Mouse (Mus musculus): Measurements from ENCODE around the gene Olfr203.
"Not testable (repeated sequence)": the region's sequence is repeated elsewhere in the genome, so short reads cannot be mapped to it uniquely, and the experiment has no call there.

Olfr203 gene

DNA sequence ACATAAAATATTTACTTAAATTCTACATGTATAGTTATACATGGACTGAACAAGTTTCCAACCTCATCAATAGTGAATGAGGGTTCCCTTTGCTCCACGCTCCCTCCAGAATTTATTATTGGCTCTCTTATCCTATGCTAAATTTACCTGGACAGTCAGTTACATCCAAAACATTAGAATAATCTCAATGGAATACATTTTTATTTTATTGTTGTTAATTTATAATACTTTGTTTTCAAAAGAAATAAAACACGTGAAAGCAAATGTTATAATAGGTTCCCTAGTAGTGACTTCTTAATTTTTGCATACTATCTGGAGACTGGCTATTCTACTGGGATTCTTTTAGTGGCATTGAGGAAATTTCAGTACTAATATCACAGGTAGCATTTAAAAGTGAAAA lies at the start of gene Olfr203:
TSS of gene Olfr203 (plus strand) at position 301 of the 400 bp plus-strand sequence.
- DNase-seq (ENCODE audit: low spot score in 2 of 2) = no peak

DNA sequence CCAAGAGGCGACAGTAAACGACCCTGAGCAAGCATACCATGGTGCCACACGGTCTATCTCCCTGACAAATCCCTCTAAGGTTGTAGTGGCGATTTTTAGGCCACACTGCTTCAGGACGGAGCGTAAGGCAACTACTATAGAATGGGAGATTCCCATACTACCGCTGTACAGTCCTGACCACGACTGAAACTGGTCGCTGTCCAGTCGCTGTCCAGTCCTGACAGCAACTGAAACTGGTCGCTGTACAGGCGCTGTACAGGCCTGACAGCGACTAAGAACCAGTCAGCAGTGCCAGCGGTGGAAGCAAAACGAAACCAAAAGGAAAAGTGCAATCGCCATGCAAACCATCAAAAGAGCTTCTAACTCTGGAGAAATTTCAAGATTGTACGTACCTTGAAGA lies 49.0 kb upstream of the Olfr203 start:
- no peak for DNase-seq (ENCODE audit: low spot score in 2 of 2)

DNA sequence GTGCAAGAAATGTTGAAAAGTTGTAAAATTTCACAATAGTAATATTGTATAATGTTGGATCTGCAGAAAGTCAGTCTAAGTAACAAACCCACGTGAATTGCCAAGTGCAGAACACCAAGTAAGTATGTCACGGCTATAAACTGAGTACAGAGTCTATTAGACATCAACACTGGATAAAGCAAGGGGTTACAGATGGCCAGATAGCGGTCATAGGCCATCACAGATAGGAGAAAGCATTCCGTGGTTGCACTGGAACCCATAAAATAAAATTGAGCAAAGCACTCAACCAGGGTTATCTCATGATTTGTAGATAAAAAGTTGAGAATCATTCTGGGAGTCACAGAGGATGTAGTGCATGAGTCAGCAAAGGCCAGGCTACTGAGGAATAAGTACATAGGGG lies 29.6 kb upstream of the Olfr203 start:
- DNase-seq (ENCODE audit: low spot score in 2 of 2) = not testable (repeated sequence)

DNA sequence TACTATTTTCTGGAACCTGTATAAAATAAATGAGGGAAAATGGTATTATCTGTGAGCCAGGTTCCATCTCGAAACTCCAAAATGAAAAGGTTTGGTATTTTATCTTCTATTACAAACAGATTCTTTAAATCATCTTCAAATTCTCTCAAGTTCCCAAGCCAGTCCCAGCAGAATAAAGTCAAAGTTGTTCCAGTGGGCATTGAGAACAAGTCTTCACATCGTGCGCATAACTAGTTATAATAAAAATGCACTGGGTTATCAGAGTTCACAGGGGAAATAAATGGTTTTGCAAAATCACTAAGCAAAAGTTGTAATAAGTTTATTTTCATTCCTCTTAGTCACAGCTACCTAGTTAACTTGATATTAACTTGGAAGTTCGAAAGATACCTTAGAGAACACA lies 26.1 kb upstream of the Olfr203 start, which contains the start of gene Olfr201:
TSS of gene Olfr201 (minus strand) at position 101 of the 400 bp plus-strand sequence.
- not testable (repeated sequence) for DNase-seq (ENCODE audit: low spot score in 2 of 2)

DNA sequence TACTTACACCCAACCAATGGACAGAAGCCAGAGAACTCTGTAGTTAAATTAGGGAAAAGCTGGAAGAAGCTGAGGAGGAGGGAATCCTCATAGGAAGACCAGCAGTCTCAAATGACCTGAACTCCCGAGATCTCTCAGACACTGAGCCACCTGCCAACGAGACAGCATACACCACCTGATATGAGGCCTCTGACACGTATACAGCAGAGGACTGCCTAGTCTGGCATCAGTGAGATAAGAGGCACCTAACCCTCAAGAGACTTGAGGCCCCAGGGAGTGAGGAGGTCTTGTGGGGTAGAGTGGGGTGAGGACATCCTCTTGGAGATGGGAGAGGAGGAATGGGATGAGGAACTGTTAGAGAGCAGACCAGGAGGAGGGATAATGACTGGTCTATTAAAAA lies 18.1 kb upstream of the Olfr203 start:
- DNase-seq (ENCODE audit: low spot score in 2 of 2) = no peak

DNA sequence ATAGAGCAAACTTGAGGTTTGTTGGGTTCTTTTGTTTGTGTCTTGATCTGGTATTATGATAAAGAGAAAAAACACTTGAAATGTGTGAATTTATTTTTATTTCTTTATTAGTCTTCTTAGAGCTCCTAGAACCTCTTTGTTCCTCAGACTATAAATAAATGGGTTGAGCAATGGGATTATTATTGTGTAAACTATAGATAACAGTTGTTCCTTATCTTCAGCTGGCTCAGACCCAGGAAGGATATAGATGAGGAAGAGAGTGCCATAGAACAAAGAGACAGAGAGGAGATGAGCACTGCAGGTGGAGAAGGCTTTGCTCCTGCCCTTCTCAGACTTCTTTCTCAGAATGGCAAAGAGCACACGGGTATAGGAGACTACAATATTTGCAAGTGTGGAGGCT lies 15.2 kb upstream of the Olfr203 start:
- DNase-seq (ENCODE audit: low spot score in 2 of 2) = no peak

DNA sequence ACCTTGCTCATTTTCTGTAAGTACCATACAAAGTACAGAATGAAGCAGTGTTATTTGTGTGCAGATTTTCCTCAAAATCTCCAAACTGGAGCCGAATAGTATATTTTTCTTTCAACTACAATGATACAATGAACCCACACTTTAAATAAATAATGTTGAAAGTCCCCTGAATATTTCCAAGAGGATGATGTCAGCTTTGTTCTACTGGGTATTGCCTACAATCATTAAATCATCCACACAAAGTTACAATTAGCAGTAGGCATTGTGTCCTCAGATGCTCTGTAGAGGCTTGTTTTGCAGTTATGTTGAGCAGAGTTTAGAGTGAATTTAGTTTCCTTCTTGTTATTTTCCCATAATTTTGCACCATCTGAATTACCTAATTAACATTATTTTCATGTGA lies 12.0 kb upstream of the Olfr203 start, which contains the start of gene Olfr202:
TSS of gene Olfr202 (minus strand) at position 101 of the 400 bp plus-strand sequence.
- DNase-seq (ENCODE audit: low spot score in 2 of 2) = no peak

DNA sequence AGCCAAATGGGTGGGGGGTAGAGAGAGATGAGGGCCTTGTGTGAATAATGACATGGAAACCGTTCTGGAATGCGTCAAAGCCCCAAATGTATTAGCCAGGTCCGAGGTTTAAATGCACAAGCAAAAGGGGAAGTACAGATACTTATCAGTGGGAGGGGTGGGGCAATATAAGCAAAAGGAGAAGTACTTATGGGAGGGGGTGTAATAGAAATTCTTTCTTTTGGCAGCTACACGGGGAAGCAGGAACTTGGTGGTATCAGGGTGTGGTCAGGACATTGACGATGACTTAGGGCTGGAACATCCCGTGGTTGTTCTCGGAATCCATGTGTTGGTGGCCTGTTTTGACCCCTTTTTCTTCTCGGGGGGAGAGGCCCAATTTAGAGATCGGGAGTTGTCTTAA lies 11.1 kb upstream of the Olfr203 start:
- DNase-seq (ENCODE audit: low spot score in 2 of 2) = not testable (repeated sequence)

DNA sequence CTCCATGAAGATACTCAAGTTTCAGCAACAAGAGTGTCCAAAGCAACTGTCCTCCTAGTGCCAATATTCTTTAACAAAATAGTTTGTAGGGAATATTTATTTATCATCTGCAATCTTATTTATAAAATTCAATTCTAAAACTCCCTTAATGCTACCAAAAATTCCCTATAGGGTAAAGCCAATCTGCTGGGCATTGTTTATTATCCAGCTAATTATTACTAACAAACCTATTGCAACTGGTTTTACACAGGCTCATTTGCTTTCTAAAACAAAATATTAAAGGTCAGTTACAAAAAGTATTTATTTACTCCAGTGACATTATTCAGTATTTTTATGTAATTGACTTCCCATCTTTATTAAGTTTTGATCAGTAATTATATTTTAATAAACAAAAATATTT lies 19.5 kb downstream of the Olfr203 start, which contains the start of gene Olfr204:
TSS of gene Olfr204 (minus strand) at position 101 of the 400 bp plus-strand sequence.
- no peak for DNase-seq (ENCODE audit: low spot score in 2 of 2)

DNA sequence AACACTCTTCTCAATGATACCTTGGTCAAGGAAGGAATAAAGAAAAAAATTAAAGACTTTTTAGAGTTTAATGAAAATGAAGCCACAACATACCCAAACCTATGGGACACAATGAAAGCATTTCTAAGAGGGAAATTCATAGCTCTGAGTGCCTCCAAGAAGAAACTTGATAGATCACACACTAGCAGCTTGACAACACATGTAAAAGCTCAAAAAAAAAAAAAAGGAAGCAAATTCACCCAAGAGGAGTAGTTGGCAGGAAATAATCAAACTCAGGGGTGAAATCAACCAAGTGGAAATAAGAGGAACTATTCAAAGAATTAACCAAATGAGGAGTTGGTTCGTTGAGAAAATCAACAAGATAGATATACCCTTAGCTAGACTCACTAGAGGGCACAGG lies 24.6 kb downstream of the Olfr203 start:
- DNase-seq (ENCODE audit: low spot score in 2 of 2) = not testable (repeated sequence)

DNA sequence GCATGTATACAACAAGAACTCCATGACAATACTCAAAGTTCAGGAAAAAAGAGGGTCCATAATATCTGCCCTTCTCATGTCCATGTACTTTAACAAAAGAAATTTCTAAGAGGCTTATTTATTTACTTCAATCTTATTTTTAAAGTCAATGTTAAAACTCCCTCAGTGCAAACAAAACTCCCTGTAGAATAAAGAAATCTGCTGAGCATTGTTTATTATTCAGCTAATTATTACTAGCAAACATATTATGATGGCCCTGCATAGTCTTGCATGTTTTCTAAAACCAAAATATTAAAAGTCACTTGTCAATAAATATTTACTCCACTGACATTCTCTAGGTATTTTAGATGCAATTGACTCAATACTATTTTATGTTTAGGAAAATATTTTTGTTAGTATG lies 32.4 kb downstream of the Olfr203 start, which contains the start of gene Olfr205:
TSS of gene Olfr205 (minus strand) at position 101 of the 400 bp plus-strand sequence.
- no peak for DNase-seq (ENCODE audit: low spot score in 2 of 2)

DNA sequence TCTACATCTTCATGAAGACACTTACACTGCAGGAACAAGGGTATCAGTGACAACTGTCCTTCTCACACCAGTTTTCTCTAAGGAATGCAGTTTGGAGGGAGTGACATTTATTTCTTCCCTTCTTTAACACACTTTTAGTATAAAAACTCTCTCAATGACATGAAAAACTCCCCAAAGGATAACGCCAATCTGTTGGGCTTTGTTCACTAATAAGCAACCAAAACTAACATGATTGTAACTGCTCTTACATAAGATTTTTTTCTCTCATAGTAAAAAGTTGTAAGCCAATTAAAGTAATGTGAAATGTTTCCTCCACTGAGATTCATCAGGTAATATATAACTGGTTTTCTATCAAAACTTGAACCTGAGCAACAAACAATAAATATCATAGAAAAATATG lies 50.5 kb downstream of the Olfr203 start, which contains the start of gene Olfr206:
TSS of gene Olfr206 (minus strand) at position 101 of the 400 bp plus-strand sequence.
- no peak for DNase-seq (ENCODE audit: low spot score in 2 of 2)

Data from urinary bladder, adult 18-20 months (tissue).